Mouse (Mus musculus): ENCODE measurements around the gene Sirt1. TPM values are rescaled to one million over a fixed set of nuclear protein-coding genes. Genes with fewer than 3 reads are reported as not detected.
A peak's percentile ranks its signal among the peaks of the same experiment; 100 is the strongest.
"Not testable (repeated sequence)": the region's sequence is repeated elsewhere in the genome, so short reads cannot be mapped to it uniquely, and the experiment has no call there.

The Sirt1 gene
- 44.8 and 53.1 TPM in 2 replicates for total RNA-seq (2017)

DNA sequence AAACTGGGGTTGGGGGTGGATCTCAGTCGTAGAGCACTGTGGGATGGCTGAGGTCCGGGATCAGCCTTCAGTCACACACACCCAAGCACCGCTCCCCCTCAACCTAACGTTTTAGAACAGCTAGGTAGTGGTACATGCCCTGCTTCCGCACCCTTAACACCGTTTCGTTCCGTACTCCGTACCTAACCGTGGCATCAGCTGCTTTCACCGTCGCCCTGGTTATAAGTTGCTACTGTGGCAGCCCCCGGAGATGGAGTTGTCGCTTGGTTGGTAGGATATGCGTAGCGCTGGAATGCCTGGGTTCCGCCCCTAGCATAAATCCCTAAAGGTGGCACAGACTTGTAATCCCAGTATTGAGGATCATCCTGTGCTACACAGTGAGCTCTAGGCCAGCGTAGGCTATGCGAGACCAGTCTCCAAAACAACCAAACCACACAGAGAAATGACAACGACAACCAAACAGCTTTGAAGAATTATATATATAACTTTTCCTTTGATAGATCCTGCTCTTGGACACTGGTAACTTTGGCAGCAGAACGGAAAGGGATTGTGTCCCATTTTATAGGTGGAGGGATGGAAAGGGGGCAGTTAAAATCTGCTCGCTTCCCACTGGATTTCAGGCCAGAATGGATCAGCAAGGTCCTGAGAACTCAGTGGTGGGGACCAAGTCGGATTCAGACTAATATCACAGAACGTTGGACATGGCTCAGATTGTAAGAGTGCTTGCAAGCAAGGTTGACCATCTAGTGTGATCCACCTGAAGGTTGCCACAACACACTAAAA, at the start of gene Sirt1:
Gene Sirt1, minus strand, starts transcription at position 207 of the 783 bp plus-strand sequence.
- ATAC-seq (replicated peaks; ENCODE audit: low read depth, poor library complexity, severe bottlenecking), result peak; percentile 26

DNA sequence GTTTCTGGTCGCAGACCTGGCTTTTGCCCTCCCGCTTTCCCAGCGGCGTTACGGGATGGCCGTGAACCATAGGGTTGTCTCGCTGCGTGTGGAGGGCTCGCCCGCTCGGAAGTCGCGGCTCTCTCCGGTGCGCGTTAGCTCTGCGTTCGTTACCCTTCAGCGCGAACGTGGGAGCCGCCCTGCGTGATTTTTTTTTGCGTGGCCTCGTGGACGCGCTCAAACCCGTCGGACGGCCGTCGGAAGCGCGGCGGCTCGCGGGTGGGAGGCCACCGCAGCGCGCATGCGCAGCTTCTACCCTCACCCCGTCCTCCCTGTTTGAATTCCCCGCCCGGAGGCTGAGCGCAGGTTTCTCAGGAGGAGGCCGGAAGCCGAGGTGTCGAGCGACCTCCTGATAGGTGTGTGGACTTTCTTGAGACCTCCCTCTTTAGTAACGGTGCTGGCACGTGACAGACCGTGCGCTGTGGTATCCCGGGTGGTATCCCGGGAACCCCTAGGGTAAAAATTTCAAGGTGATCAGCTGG, 48.3 kb upstream of the Sirt1 start, which contains the start of gene Ctnna3:
Gene Ctnna3, plus strand, starts transcription at position 314 of the 521 bp plus-strand sequence.
- ATAC-seq (replicated peaks; ENCODE audit: low read depth, poor library complexity, severe bottlenecking), result peak; percentile 78

DNA sequence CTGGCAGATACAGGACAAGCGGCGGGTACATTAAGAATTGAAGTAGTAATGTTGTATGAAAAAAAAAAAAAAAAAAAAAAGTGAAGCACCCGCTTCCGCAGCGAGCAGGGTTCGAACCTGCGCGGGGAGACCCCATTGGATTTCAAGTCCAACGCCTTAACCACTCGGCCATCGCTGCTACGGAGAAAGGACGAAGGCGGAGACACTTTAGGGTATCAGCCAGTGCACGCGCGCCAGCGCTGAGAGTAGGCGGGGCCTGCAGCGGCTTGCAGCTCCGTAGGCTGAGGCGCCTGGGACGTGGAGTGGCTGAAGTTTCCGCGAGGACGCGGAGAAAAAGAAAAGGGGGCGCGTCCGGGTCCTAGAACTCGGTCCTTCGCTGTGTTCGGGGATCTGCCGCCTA, 47.9 kb upstream of the Sirt1 start:
- peak; percentile 83 for ATAC-seq (replicated peaks; ENCODE audit: low read depth, poor library complexity, severe bottlenecking)

DNA sequence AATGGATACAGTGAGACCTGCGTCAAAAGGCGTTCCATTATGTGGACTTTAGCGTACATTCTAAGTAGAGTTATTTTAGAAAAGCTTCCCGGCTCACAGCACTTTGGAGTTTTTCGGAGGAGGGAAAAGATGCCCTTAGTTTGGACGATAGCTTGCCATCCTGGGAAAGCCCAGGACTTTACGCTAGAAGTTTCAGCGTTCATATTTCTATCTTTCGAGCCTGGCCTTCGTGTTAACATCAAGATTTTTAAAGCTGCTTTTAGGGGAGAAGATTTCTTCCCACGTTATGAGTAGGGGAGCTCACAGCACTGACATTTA, 47.5 kb upstream of the Sirt1 start:
- ATAC-seq (replicated peaks; ENCODE audit: low read depth, poor library complexity, severe bottlenecking), result no peak

DNA sequence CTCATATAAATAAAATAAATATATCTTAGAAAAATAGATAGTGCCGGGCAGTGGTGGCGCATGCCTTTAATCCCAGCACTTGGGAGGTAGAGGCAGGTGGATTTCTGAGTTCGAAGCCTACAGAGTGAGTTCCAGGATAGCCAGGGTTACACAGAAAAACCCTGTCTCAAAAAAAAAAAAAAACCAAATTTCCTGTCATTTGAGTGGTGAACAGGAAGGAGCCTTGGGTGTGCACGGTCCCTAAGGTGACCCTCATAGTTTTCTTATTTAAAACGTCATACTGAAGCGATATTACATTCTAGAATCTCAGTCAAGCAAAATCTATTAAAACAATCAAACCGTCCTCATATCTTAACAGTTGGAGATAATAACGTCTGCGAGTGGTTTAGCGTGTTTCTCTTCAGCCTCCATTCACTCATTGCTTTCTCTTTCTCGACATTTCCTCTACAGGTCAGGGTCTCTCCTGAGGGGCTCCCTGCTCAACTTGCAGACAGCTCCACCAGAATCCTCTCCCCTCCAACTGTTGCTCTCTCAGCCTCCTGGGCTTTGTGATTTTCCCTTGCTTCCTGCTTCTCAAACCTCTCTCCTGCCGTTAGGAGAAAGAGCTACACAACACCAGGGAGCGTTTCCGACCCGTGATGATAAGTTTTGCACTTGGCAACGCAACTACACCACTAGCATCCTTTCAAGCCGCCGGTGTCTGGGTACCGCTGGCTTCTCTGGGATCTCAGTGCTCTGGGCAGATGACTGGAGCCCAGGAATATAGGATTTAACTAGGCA, 46.9 kb upstream of the Sirt1 start:
- ATAC-seq (replicated peaks; ENCODE audit: low read depth, poor library complexity, severe bottlenecking), result peak; percentile 31

DNA sequence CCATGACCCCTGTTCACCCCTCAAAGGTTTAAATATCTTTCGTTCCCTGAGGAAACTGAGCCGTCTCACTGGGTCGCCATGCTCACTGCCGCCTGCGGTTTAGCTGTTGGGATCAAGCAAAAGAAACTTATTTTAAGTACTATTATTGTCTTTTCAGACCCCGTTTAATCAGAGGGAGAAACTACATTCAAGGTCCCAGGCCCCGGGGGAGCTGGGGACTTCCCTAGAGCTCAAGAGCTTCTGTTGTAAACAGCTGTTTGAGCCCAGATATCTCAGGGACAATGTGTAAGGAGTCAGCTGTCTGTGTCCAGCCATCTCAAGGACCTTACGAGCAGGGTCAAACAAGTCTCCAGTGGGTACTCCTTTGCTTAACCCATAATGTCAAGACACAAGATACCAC, 45.6 kb upstream of the Sirt1 start:
- no peak for ATAC-seq (replicated peaks; ENCODE audit: low read depth, poor library complexity, severe bottlenecking)

DNA sequence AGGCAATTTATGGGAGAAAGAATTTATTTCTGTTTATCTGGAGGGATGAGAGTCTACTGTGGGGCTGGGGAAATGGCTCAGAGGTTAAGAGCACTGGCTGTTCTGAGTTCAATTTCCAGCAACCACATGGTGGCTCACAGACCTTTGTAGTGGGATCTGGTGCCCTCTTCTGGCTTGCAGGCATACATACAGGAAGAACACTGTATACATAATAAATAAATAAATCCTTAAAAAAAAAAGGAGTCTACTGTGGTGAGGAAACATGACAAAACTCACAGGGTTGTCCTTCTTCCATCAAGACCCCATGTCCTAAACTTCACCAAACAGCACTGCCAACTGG, 42.9 kb upstream of the Sirt1 start:
- no peak for ATAC-seq (replicated peaks; ENCODE audit: low read depth, poor library complexity, severe bottlenecking)

DNA sequence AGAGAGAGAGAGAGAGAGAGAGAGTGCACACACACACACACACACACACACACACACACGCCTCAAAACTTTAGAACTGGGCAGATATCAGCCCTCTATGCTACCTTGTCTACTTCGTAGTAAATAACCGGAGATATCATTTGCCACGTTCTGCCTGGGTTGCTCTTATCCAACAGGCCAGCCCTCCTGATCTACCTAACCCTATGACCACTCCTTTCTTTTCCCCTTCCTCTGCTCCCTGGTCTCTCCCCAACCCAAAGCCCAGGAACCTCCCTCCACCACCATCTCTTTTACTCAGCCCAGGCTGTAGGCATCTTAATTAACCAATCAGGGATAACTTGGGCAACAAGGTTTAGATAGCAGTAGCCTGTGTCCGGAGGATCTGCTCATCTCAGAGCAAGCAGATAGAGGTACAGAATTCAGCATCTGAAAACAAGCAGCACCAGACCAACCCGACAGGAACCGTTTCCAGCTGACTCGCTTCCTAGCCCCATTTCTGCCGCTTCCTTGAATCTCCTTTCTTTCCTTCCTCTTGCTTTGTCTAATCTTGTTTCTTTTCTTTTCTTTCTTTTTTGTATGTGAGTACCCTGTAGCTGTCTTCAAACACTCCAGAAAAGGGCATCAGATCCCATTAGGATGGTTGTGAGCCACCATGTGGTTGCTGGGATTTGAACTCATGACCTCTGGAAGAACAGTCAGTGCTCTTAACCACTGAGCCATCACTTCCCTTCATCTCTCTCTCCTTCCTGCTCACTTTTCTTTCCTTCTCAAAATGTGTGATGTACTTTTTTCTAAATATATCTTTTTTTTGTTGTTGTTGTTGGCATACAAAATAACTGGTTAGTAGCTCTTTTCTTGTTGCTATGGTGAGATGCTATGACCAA, 42.3 kb upstream of the Sirt1 start:
- 0 out of 2 replicates have a peak, but pooled peaks have one; percentile 20 for ATAC-seq (replicated peaks; ENCODE audit: low read depth, poor library complexity, severe bottlenecking)

DNA sequence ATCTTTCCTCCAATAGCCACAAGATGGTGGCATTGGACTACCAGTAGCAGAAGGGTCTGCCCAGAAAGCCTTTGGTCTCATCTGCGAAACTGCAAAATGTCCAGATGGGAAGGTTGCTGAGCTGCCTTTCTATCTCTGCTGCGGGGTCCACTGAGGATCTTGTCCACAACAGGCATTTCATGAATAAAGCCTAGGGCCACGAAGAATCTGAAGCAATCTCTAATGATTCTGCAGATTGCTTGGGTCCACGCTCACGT, 41.2 kb upstream of the Sirt1 start:
- no peak for ATAC-seq (replicated peaks; ENCODE audit: low read depth, poor library complexity, severe bottlenecking)

DNA sequence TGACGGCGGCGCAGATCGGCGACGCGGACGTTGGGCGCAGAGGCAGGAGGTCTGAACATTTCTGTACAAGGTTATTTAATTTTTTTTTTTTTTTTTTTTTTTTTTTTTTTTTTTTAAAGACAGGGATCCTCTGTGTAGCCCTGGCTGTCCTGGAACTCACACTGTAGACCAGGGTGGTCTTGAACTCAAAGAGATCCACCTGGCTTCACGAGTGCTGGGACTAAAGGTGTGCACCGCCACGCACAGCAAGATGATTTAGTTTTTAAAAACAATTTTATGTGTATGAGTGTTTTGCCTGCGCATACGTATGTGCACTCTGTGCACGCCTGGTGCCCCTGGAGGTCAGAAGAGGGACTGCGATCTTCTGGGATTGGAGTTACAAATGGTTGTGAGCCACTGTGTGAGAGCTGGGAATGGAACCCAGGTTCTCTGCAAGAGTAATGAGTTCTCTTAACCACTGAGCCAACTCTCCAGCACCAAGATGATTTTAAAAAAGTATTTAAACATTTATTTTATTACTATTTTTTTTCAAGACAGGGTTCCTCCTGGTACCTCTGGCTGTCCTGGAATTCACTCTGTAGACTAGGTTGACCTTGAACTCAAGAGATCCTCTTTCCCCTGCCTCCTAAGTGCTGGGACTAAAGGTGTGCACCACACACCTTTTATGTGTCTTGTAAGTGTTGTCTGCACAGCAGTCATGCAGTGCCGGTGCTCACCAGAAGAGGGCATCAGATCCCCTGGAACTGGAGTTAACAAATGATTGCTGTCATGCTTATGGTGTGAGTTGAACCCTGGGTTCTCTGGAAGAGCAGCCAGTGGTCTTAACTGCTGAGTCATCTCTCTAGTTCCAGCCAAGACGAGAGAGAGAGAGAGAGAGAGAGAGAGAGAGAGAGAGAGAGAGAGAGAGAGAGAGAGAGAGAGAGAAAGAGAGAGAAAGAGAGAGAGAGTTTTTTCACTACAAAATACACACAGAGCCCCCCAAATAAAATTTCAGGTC, 40.5 kb upstream of the Sirt1 start, which contains the start of gene Gm7075:
Gene Gm7075, minus strand, starts transcription at position 51 of the 997 bp plus-strand sequence.
- ATAC-seq (replicated peaks; ENCODE audit: low read depth, poor library complexity, severe bottlenecking), result peak; percentile 73

DNA sequence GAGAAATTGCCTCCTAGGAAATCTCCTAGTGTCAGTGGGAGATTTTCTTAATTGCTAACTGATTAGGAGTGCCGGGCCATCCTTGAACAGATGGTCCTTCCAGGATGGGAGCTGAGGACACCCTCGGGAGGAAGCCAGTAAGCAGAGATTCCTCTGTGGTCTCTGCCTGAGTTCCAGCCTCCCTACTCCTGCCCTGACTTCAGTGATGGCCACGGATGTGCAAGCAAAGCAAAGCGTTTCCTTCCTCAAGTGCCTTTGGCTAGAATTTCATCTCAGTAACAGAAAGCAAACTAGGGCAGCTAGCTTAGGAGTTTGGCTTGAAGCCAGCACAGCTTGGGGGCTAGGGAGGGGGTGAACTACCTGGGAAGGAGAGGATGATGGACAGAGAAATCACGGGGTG, 35.6 kb upstream of the Sirt1 start:
- ATAC-seq (replicated peaks; ENCODE audit: low read depth, poor library complexity, severe bottlenecking), result no peak

DNA sequence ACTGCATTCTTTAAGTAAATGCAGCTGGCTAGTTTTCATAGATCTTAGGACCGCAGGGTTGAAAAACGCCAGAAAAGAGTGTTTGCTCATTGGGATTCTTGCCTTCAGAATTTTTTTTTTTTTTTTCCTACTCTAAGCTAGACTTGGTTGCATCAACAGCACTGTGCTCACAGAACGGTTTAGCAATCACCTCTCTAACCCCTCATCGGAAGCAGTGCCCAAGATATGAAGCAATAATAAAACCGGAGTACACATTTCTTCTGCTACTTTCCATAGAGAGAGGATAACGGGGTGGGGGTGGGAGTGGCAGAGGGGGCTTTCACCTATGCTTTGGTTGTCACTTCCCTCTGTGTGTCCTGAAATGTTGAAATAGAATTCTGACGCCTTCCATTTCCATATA, 34.3 kb upstream of the Sirt1 start:
- ATAC-seq (replicated peaks; ENCODE audit: low read depth, poor library complexity, severe bottlenecking), result peak; percentile 76

DNA sequence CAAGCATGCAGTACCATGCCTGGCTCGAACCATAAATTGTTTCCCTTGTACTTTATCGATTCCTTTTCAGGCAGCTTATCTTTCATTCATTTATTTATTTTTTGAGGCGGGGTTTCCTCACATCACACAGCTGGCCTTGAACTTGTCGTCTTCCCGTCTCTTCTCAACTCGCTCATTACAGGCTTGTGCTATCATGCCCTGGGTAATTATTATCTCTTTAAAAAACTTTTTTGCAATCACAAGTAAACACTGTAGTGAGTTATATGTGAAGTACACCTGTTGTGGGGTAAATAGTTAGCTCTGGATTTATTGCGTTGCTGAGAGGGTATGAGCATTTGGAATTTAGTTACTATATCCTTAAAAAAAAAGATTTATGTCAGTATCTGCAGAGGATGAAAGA, 33.8 kb upstream of the Sirt1 start:
- ATAC-seq (replicated peaks; ENCODE audit: low read depth, poor library complexity, severe bottlenecking), result no peak

DNA sequence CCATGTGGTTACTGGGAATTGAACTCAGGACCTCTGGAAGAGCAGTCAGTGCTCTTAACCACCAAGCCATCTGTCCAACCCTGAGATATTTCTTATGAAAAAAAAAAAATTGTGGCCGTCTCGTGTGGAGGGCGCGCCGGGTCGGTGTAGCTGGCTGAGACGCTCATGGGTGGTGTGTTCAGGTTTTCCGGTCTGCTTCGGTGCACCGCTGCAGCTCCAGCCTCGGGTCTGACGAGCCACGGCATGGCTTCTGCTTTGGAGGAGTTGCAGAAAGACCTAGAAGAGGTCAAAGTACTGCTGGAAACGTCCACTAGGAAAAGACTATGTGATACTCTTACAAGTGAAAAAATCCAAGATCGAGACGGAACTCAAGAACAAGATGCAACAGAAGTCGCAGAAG, 31.3 kb upstream of the Sirt1 start:
- ATAC-seq (replicated peaks; ENCODE audit: low read depth, poor library complexity, severe bottlenecking), result no peak

DNA sequence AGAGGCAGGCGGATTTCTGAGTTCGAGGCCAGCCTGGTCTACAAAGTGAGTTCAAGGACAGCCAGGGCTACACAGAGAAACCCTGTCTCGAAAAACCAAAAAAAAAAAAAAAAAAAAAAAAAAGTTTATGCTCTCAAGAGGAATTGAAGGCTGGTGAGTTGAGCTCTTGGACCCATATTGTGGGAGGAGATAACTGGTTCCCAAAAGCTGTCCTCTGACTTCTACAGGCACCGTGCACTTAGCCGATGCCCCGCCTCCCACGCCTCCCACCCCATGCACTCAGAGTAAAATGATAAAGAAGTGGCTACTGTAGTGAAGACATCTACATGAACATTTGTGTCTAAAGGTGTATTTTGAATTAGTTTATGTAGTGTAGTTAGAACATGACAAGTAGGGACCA, 30.2 kb upstream of the Sirt1 start:
- ATAC-seq (replicated peaks; ENCODE audit: low read depth, poor library complexity, severe bottlenecking), result not testable (repeated sequence)

DNA sequence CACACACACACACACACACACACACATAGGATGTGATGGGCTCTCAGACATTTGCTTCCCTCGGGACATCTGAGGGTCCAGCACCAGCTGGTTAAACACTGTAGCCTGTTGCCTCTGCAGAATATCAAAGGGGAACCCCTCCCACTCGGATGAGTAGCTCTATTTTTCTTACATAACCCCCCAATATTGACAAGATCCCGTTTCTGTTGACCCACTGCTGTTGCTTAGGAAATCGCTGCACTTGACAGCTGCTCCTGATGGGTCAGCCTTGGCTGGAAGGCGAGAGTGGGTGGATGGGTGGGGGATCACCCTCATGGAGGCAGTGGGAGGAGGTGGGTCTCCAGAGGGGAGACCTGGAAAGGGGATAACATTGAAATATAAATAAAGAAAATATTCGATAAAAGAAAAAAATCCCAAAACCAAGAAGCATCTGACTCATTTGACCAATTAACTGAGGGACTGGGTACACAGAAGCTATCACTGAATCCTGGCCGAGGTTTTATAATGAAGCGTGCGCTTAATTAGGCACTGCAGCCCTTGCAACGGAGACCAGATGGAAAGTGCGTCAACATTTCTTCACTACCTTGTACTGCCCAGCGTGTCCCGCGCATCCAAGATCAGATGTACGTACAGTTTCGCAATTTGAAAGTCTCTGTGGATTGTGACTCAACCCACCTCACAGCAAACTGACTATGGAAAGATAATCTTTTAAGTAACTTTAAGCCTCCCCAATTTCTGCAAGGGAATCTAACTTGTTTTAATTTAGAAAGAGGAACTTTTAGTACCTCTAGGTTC, 28.9 kb upstream of the Sirt1 start:
- 0 out of 2 replicates have a peak, but pooled peaks have one; percentile 29 for ATAC-seq (replicated peaks; ENCODE audit: low read depth, poor library complexity, severe bottlenecking)

DNA sequence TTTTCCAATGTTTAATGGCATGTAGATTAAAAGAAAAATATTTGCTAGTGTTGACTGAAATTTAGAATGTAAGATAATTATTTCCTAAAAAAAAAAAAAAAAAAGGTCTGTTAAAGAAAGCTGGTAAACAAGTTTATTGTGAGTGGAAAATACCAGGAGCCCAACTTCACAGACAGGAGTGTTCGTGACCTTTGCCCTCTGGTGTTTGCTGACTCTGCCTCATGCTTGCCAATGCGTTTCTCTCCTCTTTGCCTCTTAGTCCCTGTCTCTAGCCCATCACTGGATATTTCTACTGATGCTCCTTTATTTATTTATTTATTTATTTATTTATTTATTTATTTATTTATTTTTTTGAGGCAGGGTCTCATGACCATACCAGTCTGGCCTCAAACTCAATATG, 22.1 kb upstream of the Sirt1 start:
- no peak for ATAC-seq (replicated peaks; ENCODE audit: low read depth, poor library complexity, severe bottlenecking)

DNA sequence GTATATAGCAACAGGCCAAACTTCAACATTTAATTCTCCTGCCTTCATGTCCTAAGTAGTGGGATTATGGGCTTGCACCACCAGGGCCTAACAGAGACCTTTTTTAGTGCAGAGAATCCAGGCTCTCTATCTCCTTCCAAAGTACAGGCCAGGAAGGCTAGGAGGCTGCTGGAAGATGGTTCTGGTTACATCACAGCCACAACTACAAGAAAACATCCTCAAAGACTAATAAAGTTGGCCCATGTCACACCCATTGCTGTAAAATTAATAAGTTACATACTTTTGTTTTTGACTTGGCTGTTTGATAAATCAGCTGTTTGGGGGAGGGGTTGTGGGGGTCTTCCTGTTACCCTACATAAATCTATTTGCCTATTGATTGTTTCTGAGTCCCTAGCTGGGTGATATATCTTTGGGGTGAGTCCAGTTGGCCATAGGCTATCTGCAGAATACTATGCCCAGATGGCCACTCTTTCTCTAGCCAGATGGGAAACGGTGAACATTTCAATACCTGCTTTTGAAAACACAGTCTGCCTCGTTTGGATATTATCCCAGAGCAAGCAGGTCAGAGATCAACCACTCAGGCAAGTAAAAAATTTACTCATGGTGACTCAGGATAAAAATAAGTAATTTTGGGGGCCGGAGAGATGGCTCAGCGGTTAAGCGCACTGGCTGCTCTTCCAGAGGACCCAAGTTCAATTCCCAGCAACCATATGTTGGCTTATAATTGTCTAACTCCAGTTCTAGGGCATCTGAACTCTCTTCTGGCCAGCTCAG, 21.4 kb upstream of the Sirt1 start:
- no peak for ATAC-seq (replicated peaks; ENCODE audit: low read depth, poor library complexity, severe bottlenecking)
